Mouse (Mus musculus) liver, adult 2 months (tissue): Measurements from ENCODE around the gene Fam193b.

Source experiments
- CTCF ChIP-seq: fragments of 200-500 bp; IDR thresholded peaks from 2 replicates; pipeline ENCODE4 v1.5.1; 2011; ENCODE audit warnings: low read depth, low read length, control low read depth
- POLR2A ChIP-seq: fragments of 200-500 bp; IDR thresholded peaks from 2 replicates; pipeline ENCODE4 v1.6.1; 2011; ENCODE audit warnings: low read length, control low read depth; ENCODE audit not compliant: insufficient read depth; ENCODE audit errors: extremely low read depth

- TF ChIP-seq POLR2A (no peak), CTCF (no peak)
Measured at GRCm38 (mm10) chr13:55563266-55563879, 7.5 kb downstream of the Fam193b start.
